Comparison of ENCODE assay signal across 8 mouse cellular contexts in genomic region chr2:101665058-101665702, GRCm38 (mm10). TPM values are rescaled to one million over a fixed set of nuclear protein-coding genes. Genes with fewer than 3 reads are reported as not detected.
DNase-seq lines count a peak whose midpoint lies in the region; ATAC-seq lines count a peak whose summit lies in the region.

No protein-coding gene starts in this region.

- H3K9me3 ChIP-seq in hindbrain, embryonic 12.5 days (replicated peaks), result no peaks in the 10 kb centered on the region

- 22% methylated on average over 9 of the region's 9 CpGs for WGBS in hindbrain, embryonic 12.5 days

- H3K4me3 ChIP-seq in hindbrain, embryonic 12.5 days, result no peak overlapping the region

- H3K27ac ChIP-seq in hindbrain, embryonic 12.5 days, result 0 out of 2 replicates have a peak overlapping the region, but pooled peaks have one; percentile 18

- H3K4me1 ChIP-seq in hindbrain, embryonic 12.5 days, result 0 out of 2 replicates have a peak, but pooled peaks cover 2% of the 10 kb centered on the region

- ATAC-seq in hindbrain, embryonic 12.5 days (ENCODE audit: low FRiP score), result peak; percentile 94

- H3K9ac ChIP-seq in hindbrain, embryonic 12.5 days, result no peak overlapping the region

- H3K36me3 ChIP-seq in hindbrain, embryonic 12.5 days, result no peaks in the 10 kb centered on the region

- DNase-seq in Muller cell, postnatal 12 days (ENCODE audit: inconsistent ontology term), result peak; percentile 61
- peak; percentile 87 for DNase-seq in cerebellum, adult 9-10 months
- peak; percentile 61 to 87 for DNase-seq in frontal cortex, adult 2 months (ENCODE audit: extremely low spot score in 1 of 2, low spot score in 1 of 2)
- peak; percentile 77 to 87 for DNase-seq in layer of hippocampus, postnatal 10 days (ENCODE audit: low spot score in 2 of 2)
- DNase-seq in lung, postnatal 10 days, result peak; percentile 86
- DNase-seq in retina, embryonic 14.5 days (ENCODE audit: low spot score), result peak; percentile 93
- DNase-seq in thymus, postnatal 36 days, result peak; percentile 70 to 73

- no peaks in the 10 kb centered on the region for H3K27me3 ChIP-seq in hindbrain, embryonic 12.5 days

- H3K4me2 ChIP-seq in hindbrain, embryonic 12.5 days (replicated peaks), result no peak overlapping the region

RNA-seq across cellular contexts. Expression of gene Traf6, which starts 13.0 kb away (rescaled TPM):
- polyA plus RNA-seq in frontal cortex, adult 2 months (2012; rRNA removed), result 9.3 and 9.7 TPM in 2 replicates
- polyA plus RNA-seq in hindbrain, embryonic 12.5 days (2016; fragmentation: Nextera tagmentation; extraction: Ambion mirVana), result 14.0 and 15.8 TPM in 2 replicates
- 10 to 100 TPM; 13.2 to 13.6 TPM for total RNA-seq in layer of hippocampus, postnatal 10 days (2021)

RNA-seq across cellular contexts. Expression of gene B230118H07Rik, which starts 15.8 kb away (rescaled TPM):
- polyA plus RNA-seq in frontal cortex, adult 2 months (2012; rRNA removed), result 35.1 and 40.5 TPM in 2 replicates
- 57.7 and 58.6 TPM in 2 replicates for polyA plus RNA-seq in hindbrain, embryonic 12.5 days (2016; fragmentation: Nextera tagmentation; extraction: Ambion mirVana)
- 10 to 100 TPM; 28.0 to 30.1 TPM for total RNA-seq in layer of hippocampus, postnatal 10 days (2021)

RNA-seq across cellular contexts. Expression of gene Rag1, which starts 15.9 kb away (rescaled TPM):
- 0.04 and 0.06 TPM in 2 replicates for polyA plus RNA-seq in frontal cortex, adult 2 months (2012; rRNA removed)
- 0.80 and 0.82 TPM in 2 replicates for polyA plus RNA-seq in hindbrain, embryonic 12.5 days (2016; fragmentation: Nextera tagmentation; extraction: Ambion mirVana)
- under 1 TPM; 0.29 to 0.41 TPM for total RNA-seq in layer of hippocampus, postnatal 10 days (2021)

RNA-seq across cellular contexts. Expression of gene Rag2, which starts 40.7 kb away (rescaled TPM):
- polyA plus RNA-seq in frontal cortex, adult 2 months (2012; rRNA removed), result not detected in 2 replicates
- 0.22 and 0.31 TPM in 2 replicates for polyA plus RNA-seq in hindbrain, embryonic 12.5 days (2016; fragmentation: Nextera tagmentation; extraction: Ambion mirVana)
- total RNA-seq in layer of hippocampus, postnatal 10 days (2021), result not detected
